Mouse (Mus musculus) MEL (cell line): ENCODE measurements at regions not wholly inside any gene's neighbourhood (a gene's known extent, or its start where the extent isn't known, plus 50 kb on each side); places are given as distances from the start of the nearest gene placed in this dataset.

Source experiments
- DNase-seq: peaks from one replicate; pipeline ENCODE4 v3.0.0; 2011; ENCODE audit warnings: low read depth, low spot score
- H3K27ac ChIP-seq: 2 replicates; pipeline ENCODE4 v1.5.1; 2012; ENCODE audit warnings: low read depth, mild to moderate bottlenecking, control low read depth, low read length, moderate library complexity; ENCODE audit not compliant: control insufficient read depth
- H3K27me3 ChIP-seq, 2 experiments: fragments of 150-350 bp in 1 of 2; sonication (generic) in 1 of 2; 2 replicates each; pipeline ENCODE4 v1.6.1; 2012; ENCODE audit warnings: low read length in 2 of 2, mild to moderate bottlenecking in 2 of 2, improper control_type of control experiment in 1 of 2, moderate library complexity in 1 of 2; ENCODE audit not compliant: insufficient read depth in 2 of 2, control insufficient read depth in 1 of 2
- H3K36me3 ChIP-seq, 2 experiments: 2 replicates each; pipeline ENCODE4 v1.6.1; 2012 to 2014; ENCODE audit warnings: low read length in 2 of 2, improper control_type of control experiment in 1 of 2, inconsistent platforms in 1 of 2, mild to moderate bottlenecking in 1 of 2; ENCODE audit not compliant: insufficient read depth in 2 of 2, control insufficient read depth in 1 of 2
- H3K4me1 ChIP-seq, 2 experiments: fragments of 150-350 bp in 1 of 2; sonication (generic) in 1 of 2; 2 replicates each; pipeline ENCODE4 v1.6.1; 2012; ENCODE audit warnings: low read length in 2 of 2, improper control_type of control experiment in 1 of 2, mild to moderate bottlenecking in 1 of 2; ENCODE audit not compliant: insufficient read depth in 2 of 2, control insufficient read depth in 1 of 2
- H3K4me3 ChIP-seq, 2 experiments: fragments of 150-350 bp in 1 of 2; sonication (generic) in 1 of 2; 2 replicates each; pipeline ENCODE4 v1.5.1; 2012; ENCODE audit warnings: low read depth in 2 of 2, low read length in 2 of 2, mild to moderate bottlenecking in 2 of 2, moderate library complexity in 2 of 2, control low read depth in 1 of 2, improper control_type of control experiment in 1 of 2; ENCODE audit not compliant: control insufficient read depth in 1 of 2, insufficient read depth in 1 of 2
- H3K79me2 ChIP-seq: 2 replicates; pipeline ENCODE4 v1.6.1; 2012; ENCODE audit warnings: mild to moderate bottlenecking, low read length, moderate library complexity; ENCODE audit not compliant: control insufficient read depth, poor library complexity, insufficient read depth
- H3K9ac ChIP-seq: 2 replicates; pipeline ENCODE4 v1.6.1; 2012; ENCODE audit warnings: low read depth, mild to moderate bottlenecking, control low read depth, low read length, moderate library complexity; ENCODE audit not compliant: control insufficient read depth, poor library complexity, severe bottlenecking
- H3K9me3 ChIP-seq: fragments of 150-350 bp; sonication (generic); replicated peaks from 2 replicates; pipeline ENCODE4 v1.6.1; 2012; ENCODE audit warnings: mild to moderate bottlenecking, low read length, improper control_type of control experiment, moderate library complexity; ENCODE audit not compliant: insufficient read depth
- BHLHE40 ChIP-seq: IDR thresholded peaks from 2 replicates; pipeline ENCODE4 v1.6.1; 2012; ENCODE audit warnings: low read depth, mild to moderate bottlenecking, inconsistent platforms, low read length, improper control_type of control experiment, borderline replicate concordance
- CHD2 ChIP-seq: IDR thresholded peaks from 2 replicates; pipeline ENCODE4 v1.6.1; 2011; ENCODE audit warnings: low read length, improper control_type of control experiment
- ELF1 ChIP-seq: IDR thresholded peaks from 2 replicates; pipeline ENCODE4 v1.6.1; 2014; ENCODE audit warnings: low read depth, mild to moderate bottlenecking, inconsistent platforms, low read length, improper control_type of control experiment, moderate library complexity
- EP300 ChIP-seq, 2 experiments: IDR thresholded peaks; 2 replicates each; pipeline ENCODE4 v1.6.1; 2011; ENCODE audit warnings: improper control_type of control experiment in 2 of 2, low read length in 2 of 2, low read depth in 1 of 2, mild to moderate bottlenecking in 1 of 2
- ETS1 ChIP-seq: IDR thresholded peaks from 2 replicates; pipeline ENCODE4 v1.6.1; 2012; ENCODE audit warnings: low read depth, mild to moderate bottlenecking, inconsistent platforms, low read length, improper control_type of control experiment, moderate library complexity
- GABPA ChIP-seq: IDR thresholded peaks from 2 replicates; pipeline ENCODE4 v1.6.1; 2012; ENCODE audit warnings: low read depth, mild to moderate bottlenecking, inconsistent platforms, low read length, improper control_type of control experiment, moderate library complexity
- HCFC1 ChIP-seq: IDR thresholded peaks from 2 replicates; pipeline ENCODE4 v1.6.1; 2012; ENCODE audit warnings: low read depth, mild to moderate bottlenecking, inconsistent platforms, low read length, improper control_type of control experiment, moderate library complexity
- JUND ChIP-seq: IDR thresholded peaks from 2 replicates; pipeline ENCODE4 v1.6.1; 2011; ENCODE audit warnings: low read depth, mild to moderate bottlenecking, improper control_type of control experiment, low read length
- MAX ChIP-seq: IDR thresholded peaks from 2 replicates; pipeline ENCODE4 v1.6.1; 2011; ENCODE audit warnings: low read length, improper control_type of control experiment
- MAZ ChIP-seq: IDR thresholded peaks from 2 replicates; pipeline ENCODE4 v1.6.1; 2012; ENCODE audit warnings: low read depth, mild to moderate bottlenecking, inconsistent platforms, low read length, improper control_type of control experiment
- MXI1 ChIP-seq: IDR thresholded peaks from 2 replicates; pipeline ENCODE4 v1.6.1; 2011; ENCODE audit warnings: mild to moderate bottlenecking, low read depth, low read length, improper control_type of control experiment
- MYC ChIP-seq: IDR thresholded peaks from 2 replicates; pipeline ENCODE4 v1.6.1; 2011; ENCODE audit warnings: low read depth, mild to moderate bottlenecking, low read length, improper control_type of control experiment, moderate library complexity
- NELFE ChIP-seq: IDR thresholded peaks from 2 replicates; pipeline ENCODE4 v1.6.1; 2011; ENCODE audit warnings: low read depth, low read length, improper control_type of control experiment
- NRF1 ChIP-seq: IDR thresholded peaks from 2 replicates; pipeline ENCODE4 v1.6.1; 2014; ENCODE audit warnings: low read depth, mild to moderate bottlenecking, inconsistent platforms, low read length, improper control_type of control experiment, moderate library complexity; ENCODE audit not compliant: poor library complexity, insufficient read depth, severe bottlenecking
- POLR2A ChIP-seq, 2 experiments: IDR thresholded peaks; 2 replicates each; pipeline ENCODE4 v1.6.1; 2011 to 2012; ENCODE audit warnings: low read length in 2 of 2, mild to moderate bottlenecking in 2 of 2, control low read depth in 1 of 2, improper control_type of control experiment in 1 of 2, low read depth in 1 of 2, moderate library complexity in 1 of 2; ENCODE audit not compliant: control insufficient read depth in 1 of 2, insufficient read depth in 1 of 2, poor library complexity in 1 of 2
- POLR2AphosphoS2 ChIP-seq: IDR thresholded peaks from 2 replicates; pipeline ENCODE4 v1.6.1; 2011; ENCODE audit warnings: low read length, improper control_type of control experiment
- POLR2AphosphoS5 ChIP-seq: IDR thresholded peaks from 2 replicates; pipeline ENCODE4 v1.6.1; 2012; ENCODE audit warnings: low read depth, borderline replicate concordance, mild to moderate bottlenecking, inconsistent platforms, low read length, moderate library complexity, mixed read lengths
- RAD21 ChIP-seq: IDR thresholded peaks from 2 replicates; pipeline ENCODE4 v1.6.1; 2011; ENCODE audit warnings: mild to moderate bottlenecking, low read depth, low read length, improper control_type of control experiment
- RCOR1 ChIP-seq: IDR thresholded peaks from 2 replicates; pipeline ENCODE4 v1.6.1; 2012; ENCODE audit warnings: low read depth, mild to moderate bottlenecking, inconsistent platforms, low read length, improper control_type of control experiment
- TAL1 ChIP-seq: IDR thresholded peaks from 2 replicates; pipeline ENCODE4 v1.6.1; 2012; ENCODE audit warnings: mild to moderate bottlenecking, inconsistent platforms, low read length, moderate library complexity, mixed read lengths
- TBP ChIP-seq: IDR thresholded peaks from 2 replicates; pipeline ENCODE4 v1.8.0; 2011; ENCODE audit warnings: low read depth, low read length, improper control_type of control experiment
- TCF12 ChIP-seq: IDR thresholded peaks from 2 replicates; pipeline ENCODE4 v1.6.1; 2014; ENCODE audit warnings: low read depth, mild to moderate bottlenecking, inconsistent platforms, low read length, improper control_type of control experiment, moderate library complexity
- USF1 ChIP-seq: IDR thresholded peaks from 2 replicates; pipeline ENCODE4 v1.6.1; 2014; ENCODE audit warnings: low read depth, mild to moderate bottlenecking, inconsistent platforms, low read length, improper control_type of control experiment, moderate library complexity
- ZC3H11A ChIP-seq: IDR thresholded peaks from 2 replicates; pipeline ENCODE4 v1.6.1; 2012; ENCODE audit warnings: low read depth, mild to moderate bottlenecking, inconsistent platforms, low read length, improper control_type of control experiment
- ZKSCAN1 ChIP-seq: IDR thresholded peaks from 2 replicates; pipeline ENCODE4 v1.6.1; 2012; ENCODE audit warnings: low read depth, mild to moderate bottlenecking, inconsistent platforms, low read length, improper control_type of control experiment, moderate library complexity
- ZNF384 ChIP-seq: IDR thresholded peaks from 2 replicates; pipeline ENCODE4 v1.6.1; 2012; ENCODE audit warnings: low read depth, mild to moderate bottlenecking, inconsistent platforms, low read length, improper control_type of control experiment

- TF ChIP-seq POLR2AphosphoS2 (no peak), CHD2 (no peak), POLR2AphosphoS5 (no peak), TBP (no peak), JUND (no peak), MYC (0 out of 2 replicates have a peak, but pooled peaks have one; percentile 30), NRF1 (no peak), RCOR1 (peak; percentile 91; the same call in 1 of the 2 replicates), TAL1 (no peak), ZKSCAN1 (no peak), ZNF384 (peak; percentile 94), ZC3H11A (no peak), POLR2A (IDR thresholded peaks at IDR 0.05; ENCODE audit: control insufficient read depth in 1 of 2, insufficient read depth in 1 of 2, low read depth in 1 of 2, low read length in 2 of 2, poor library complexity in 1 of 2) (no peak), TCF12 (peak; percentile 92), HCFC1 (0 out of 2 replicates have a peak, but pooled peaks have one; percentile 31), EP300 (IDR thresholded peaks at IDR 0.05; ENCODE audit: low read depth in 1 of 2, low read length in 2 of 2) (peak; percentile 95 to 98), NELFE (no peak), RAD21 (no peak), MAZ (no peak), ELF1 (no peak), USF1 (no peak)
These were observed 393.1 kb downstream of the Slco6d1 start (continued) for GRCm38 (mm10) chr1:98813990-98814389.

GRCm38 (mm10) chr1:98818076-98818475 lies 397.2 kb downstream of the Slco6d1 start:
- Histone ChIP-seq H3K4me1 (peaks cover 2 to 26% of the 10 kb centered on the region in 2 experiments), H3K27me3 (no peaks in the 10 kb centered on the region), H3K9ac (no peak overlapping the region), H3K36me3 (peaks cover 0 to 33% of the 10 kb centered on the region in 2 experiments; a peak in 2 of 4 replicates), H3K4me3 (no peak overlapping the region), H3K27ac (no peak overlapping the region), H3K9me3 (no peaks in the 10 kb centered on the region), H3K79me2 (no peaks in the 10 kb centered on the region)
- TF ChIP-seq ETS1 (0 out of 2 replicates have a peak, but pooled peaks have one; percentile 34), ZC3H11A (no peak), TCF12 (0 out of 2 replicates have a peak, but pooled peaks have one; percentile 17), BHLHE40 (no peak), EP300 (IDR thresholded peaks at IDR 0.05; ENCODE audit: low read depth in 1 of 2, low read length in 2 of 2) (peak in 1 of 2 experiments; percentile 23; a peak in 1 of 4 replicates), MXI1 (no peak), RCOR1 (peak; percentile 52; the same call in 1 of the 2 replicates), ELF1 (no peak), GABPA (peak; percentile 74), MAX (no peak)
- DNase-seq = peak; percentile 32
